Mouse (Mus musculus) neural tube, embryonic 11.5 days (tissue): ENCODE data around the gene Tmem106a. TPM values are rescaled to one million over a fixed set of nuclear protein-coding genes. Genes with fewer than 3 reads are reported as not detected.
"Not testable (repeated sequence)": the region's sequence is repeated elsewhere in the genome, so short reads cannot be mapped to it uniquely, and the experiment has no call there.

ENCODE experiments used
- ATAC-seq: fragments of 200-750 bp; cut with Nextera tagmentation; 2 replicates; pipeline ENCODE4 v1.8.0; 2017; ENCODE audit warnings: moderate number of reproducible peaks, mild to moderate bottlenecking, moderate TSS enrichment, moderate library complexity; ENCODE audit not compliant: insufficient read depth, low FRiP score, low TSS enrichment
- DNase-seq: peaks from one replicate; pipeline ENCODE4 v3.0.0-alpha.2; 2015; ENCODE audit warnings: low spot score
- H3K27ac ChIP-seq: fragments of 300-500 bp; sonication (generic); 2 replicates; pipeline ENCODE4 v1.5.1; 2014; ENCODE audit warnings: low read depth, mild to moderate bottlenecking, low read length
- H3K27me3 ChIP-seq: fragments of 300-500 bp; sonication (generic); 2 replicates; pipeline ENCODE4 v1.6.1; 2014; ENCODE audit warnings: mild to moderate bottlenecking, low read length, mixed read lengths; ENCODE audit not compliant: control insufficient read depth, insufficient read depth
- H3K36me3 ChIP-seq: fragments of 300-500 bp; sonication (generic); 2 replicates; pipeline ENCODE4 v1.6.1; 2014; ENCODE audit warnings: mild to moderate bottlenecking, low read length, moderate library complexity, mixed read lengths; ENCODE audit not compliant: control insufficient read depth, insufficient read depth
- H3K4me1 ChIP-seq: fragments of 300-500 bp; sonication (generic); 2 replicates; pipeline ENCODE4 v1.6.1; 2014; ENCODE audit warnings: low read length, mixed read lengths; ENCODE audit not compliant: control insufficient read depth, insufficient read depth
- H3K4me2 ChIP-seq: fragments of 300-500 bp; sonication (generic); 2 replicates; pipeline ENCODE4 v1.6.1; 2014; ENCODE audit warnings: low read depth, mild to moderate bottlenecking, moderate library complexity
- H3K4me3 ChIP-seq: fragments of 300-500 bp; sonication (generic); 2 replicates; pipeline ENCODE4 v1.5.1; 2014; ENCODE audit warnings: low read depth, low read length
- H3K9ac ChIP-seq: fragments of 300-500 bp; sonication (generic); 2 replicates; pipeline ENCODE4 v1.6.1; 2014; ENCODE audit warnings: mild to moderate bottlenecking, low read length
- H3K9me3 ChIP-seq: fragments of 300-500 bp; sonication (generic); 2 replicates; pipeline ENCODE4 v1.6.1; 2016; ENCODE audit warnings: low read length; ENCODE audit not compliant: control insufficient read depth
- WGBS: fragments of 180-500 bp; shearing (Covaris S2); extraction: QIAGEN DNeasy Blood & Tissue Kit; methylation state at CpG from one replicate; pipeline ENCODE4 v1.1.7; 2014; 5-methylcytosine and 5-hydroxymethylcytosine counted together
- polyA plus RNA-seq: library from polyadenylated mRNA; unstranded; fragments of >200 nt; fragmentation: Nextera tagmentation; extraction: Ambion mirVana; gene quantifications from 2 replicates; pipeline ENCODE4 v1.2.1, GENCODE M21; 2014

The Tmem106a gene
- polyA plus RNA-seq, 1 experiment from 2014 or later = 1.6 TPM

DNA sequence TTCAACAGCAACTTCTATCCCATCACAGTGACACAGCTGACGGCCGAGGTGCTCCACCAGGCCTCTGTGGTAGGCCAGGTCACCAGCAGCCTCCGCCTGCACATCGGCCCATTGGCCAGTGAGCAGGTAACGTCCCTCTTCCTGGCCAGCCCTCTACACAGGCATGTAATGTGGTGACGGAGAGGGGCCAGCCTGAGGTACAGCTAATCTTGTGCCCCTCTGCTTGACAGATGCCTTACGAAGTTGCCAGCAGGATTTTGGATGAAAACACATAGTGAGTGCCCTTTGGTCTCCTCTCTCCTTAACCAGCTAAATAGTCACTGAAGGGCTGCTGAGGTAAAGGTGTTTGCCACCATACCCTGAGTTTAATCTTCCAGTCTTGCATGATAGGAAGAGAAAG is 6.8 kb downstream of the Tmem106a start:
- no peak overlapping the region for H3K9ac ChIP-seq
- DNase-seq (no peak), ATAC-seq (no peak)
- no peaks in the 10 kb centered on the region for H3K27me3 ChIP-seq
- H3K4me3 ChIP-seq = no peak overlapping the region
- no peak overlapping the region for H3K27ac ChIP-seq
- no peaks in the 10 kb centered on the region for H3K4me1 ChIP-seq
- H3K4me2 ChIP-seq = no peak overlapping the region
- H3K9me3 ChIP-seq = no peaks in the 10 kb centered on the region
- WGBS = 93% methylated on average over 7 of the region's 7 CpGs
- no peaks in the 10 kb centered on the region for H3K36me3 ChIP-seq

GRCm38 (mm10) chr11:101589444-101589843 is 7.4 kb downstream of the Tmem106a start:
- ATAC-seq = no peak

DNA sequence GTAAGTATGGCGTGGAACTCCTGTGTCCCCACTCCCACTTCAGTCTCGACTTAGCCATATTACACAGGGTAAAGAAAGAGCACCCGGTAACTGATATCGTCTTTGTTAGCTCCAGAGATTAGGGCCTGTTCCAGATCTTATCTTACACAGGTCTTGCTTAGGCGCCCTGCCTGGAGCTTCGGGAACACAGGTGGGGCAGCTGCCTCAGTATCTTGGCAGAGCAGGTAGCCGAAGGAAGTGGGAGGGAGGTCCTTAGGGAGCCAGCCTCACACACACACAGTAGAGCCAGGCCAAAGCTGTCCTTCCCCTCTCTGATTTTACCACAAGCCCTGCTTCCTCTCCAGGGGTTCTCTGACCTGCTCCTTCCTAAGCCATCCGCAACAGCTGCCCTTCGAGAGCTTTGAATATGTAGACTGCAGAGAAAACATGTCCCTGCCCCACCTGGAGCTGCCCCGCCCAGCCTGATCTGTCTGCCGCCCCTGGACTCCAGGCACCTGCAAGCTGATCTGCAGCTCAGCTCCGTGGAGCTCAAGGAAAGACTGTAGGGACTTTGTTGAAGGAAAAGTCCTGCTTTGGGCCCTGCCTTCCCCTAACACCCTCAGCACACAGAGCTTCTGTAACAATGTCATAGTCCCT is 8.1 kb downstream of the Tmem106a start:
- 79% methylated on average over 12 of the region's 12 CpGs for WGBS

More at GRCm38 (mm10) chr11:101589444-101589843, 7.4 kb downstream of the Tmem106a start:
- 34% methylated on average over 5 of the region's 5 CpGs for WGBS
- peak; percentile 63 for DNase-seq
- H3K4me1 ChIP-seq = no peaks in the 10 kb centered on the region
- no peak overlapping the region for H3K4me2 ChIP-seq
- no peak overlapping the region for H3K27ac ChIP-seq
- H3K9ac ChIP-seq = no peak overlapping the region
- H3K36me3 ChIP-seq = no peaks in the 10 kb centered on the region
- H3K4me3 ChIP-seq = no peak overlapping the region
- no peaks in the 10 kb centered on the region for H3K27me3 ChIP-seq
- no peaks in the 10 kb centered on the region for H3K9me3 ChIP-seq

GRCm38 (mm10) chr11:101599156-101599555 is 17.1 kb downstream of the Tmem106a start, which contains the start of gene Gm11634:
TSS of gene Gm11634 (minus strand) at chr11:101599256.
- Histone ChIP-seq H3K4me2 (no peak within 1 kb of the TSS), H3K36me3 (no peaks in the 10 kb centered on the region), H3K4me1 (no peaks in the 10 kb centered on the region), H3K9me3 (no peaks in the 10 kb centered on the region), H3K4me3 (no peak within 1 kb of the TSS), H3K9ac (no peak within 1 kb of the TSS), H3K27ac (no peak within 1 kb of the TSS), H3K27me3 (no peaks in the 10 kb centered on the region)
- DNase-seq (no peak), ATAC-seq (no peak)
- 80% methylated on average over 6 of the region's 6 CpGs for WGBS

More for the DNA sequence above, 8.1 kb downstream of the Tmem106a start:
- Histone ChIP-seq H3K4me2 (no peak overlapping the region), H3K27ac (no peak overlapping the region), H3K9me3 (no peaks in the 10 kb centered on the region), H3K27me3 (no peaks in the 10 kb centered on the region), H3K36me3 (no peaks in the 10 kb centered on the region), H3K4me1 (no peaks in the 10 kb centered on the region), H3K9ac (no peak overlapping the region), H3K4me3 (no peak overlapping the region)
- ATAC-seq (no peak), DNase-seq (no peak)

- no peak overlapping the region for H3K27ac ChIP-seq
- no peaks in the 10 kb centered on the region for H3K27me3 ChIP-seq
- no peak overlapping the region for H3K4me2 ChIP-seq
- no peak for ATAC-seq
- 11% methylated on average over 3 of the region's 3 CpGs for WGBS
- no peak overlapping the region for H3K9ac ChIP-seq
- H3K9me3 ChIP-seq = no peaks in the 10 kb centered on the region
- no peak overlapping the region for H3K4me3 ChIP-seq
- no peaks in the 10 kb centered on the region for H3K4me1 ChIP-seq
- peak; percentile 71 for DNase-seq
- no peaks in the 10 kb centered on the region for H3K36me3 ChIP-seq
Measured at GRCm38 (mm10) chr11:101602491-101602890, 20.4 kb downstream of the Tmem106a start.

DNA sequence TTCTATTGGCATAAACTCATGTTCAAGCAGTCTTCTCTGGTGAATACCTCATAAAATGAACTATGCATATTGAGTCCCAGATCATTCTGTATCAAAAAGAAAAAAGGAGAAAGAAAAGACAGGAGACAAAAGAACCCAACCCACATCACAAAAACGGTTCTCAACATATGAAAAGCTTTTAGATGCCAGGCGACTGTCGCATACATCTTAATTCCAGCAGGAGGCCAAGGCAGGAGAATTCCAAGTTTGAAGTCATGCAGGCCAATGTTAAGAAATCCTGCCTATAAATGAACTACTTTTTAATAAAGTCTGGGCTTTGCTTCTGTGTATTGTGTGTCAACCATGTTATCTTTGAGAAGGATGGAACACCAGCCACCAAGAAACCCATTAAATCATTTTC is 22.1 kb downstream of the Tmem106a start:
- Histone ChIP-seq H3K4me1 (no peaks in the 10 kb centered on the region), H3K4me2 (peak overlapping the region; percentile 33), H3K9me3 (no peaks in the 10 kb centered on the region), H3K4me3 (peak overlapping the region; percentile 23; the same call in 1 of the 2 replicates), H3K27me3 (no peaks in the 10 kb centered on the region), H3K27ac (no peak overlapping the region), H3K36me3 (no peaks in the 10 kb centered on the region), H3K9ac (no peak overlapping the region)
- 1% methylated on average over 3 of the region's 3 CpGs for WGBS
- ATAC-seq (no peak), DNase-seq (no peak)

- peak overlapping the region; percentile 23 for H3K4me3 ChIP-seq
- peak; percentile 71; the same call in 1 of the 2 replicates for ATAC-seq
Measured at GRCm38 (mm10) chr11:101604531-101605453, 22.8 kb downstream of the Tmem106a start.

DNA sequence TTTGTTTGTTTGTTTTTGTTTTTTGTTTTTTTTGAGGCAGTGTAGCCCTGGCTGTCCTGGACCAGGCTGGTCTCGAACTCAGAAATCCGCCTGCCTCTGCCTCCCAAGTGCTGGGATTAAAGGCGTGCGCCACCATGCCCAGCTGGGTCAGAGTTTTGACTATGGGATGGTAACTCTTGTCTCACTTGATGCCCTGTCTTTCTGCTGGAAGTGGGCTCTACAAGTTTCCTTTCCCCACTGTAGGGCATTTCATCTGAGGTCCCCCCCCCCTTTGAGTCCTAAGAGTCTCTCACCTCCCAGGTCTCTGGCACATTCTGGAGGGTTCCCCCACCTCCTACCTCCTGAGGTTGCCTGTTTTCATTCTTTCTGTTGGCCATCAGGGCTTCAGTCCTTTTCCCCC is 25.1 kb downstream of the Tmem106a start:
- H3K9ac ChIP-seq, H3K4me3 ChIP-seq, DNase-seq, H3K36me3 ChIP-seq, H3K27me3 ChIP-seq, ATAC-seq, H3K4me2 ChIP-seq, H3K27ac ChIP-seq, H3K9me3 ChIP-seq, H3K4me1 ChIP-seq: not testable (repeated sequence)
- WGBS = 87% methylated on average over 4 of the region's 4 CpGs

More at GRCm38 (mm10) chr11:101604531-101605453, 22.8 kb downstream of the Tmem106a start:
- not testable (repeated sequence) for H3K9me3 ChIP-seq, H3K4me1 ChIP-seq, H3K27me3 ChIP-seq, H3K36me3 ChIP-seq
- 2% methylated on average over 29 of the region's 30 CpGs for WGBS
- peak overlapping the region; percentile 33 for H3K4me2 ChIP-seq
- H3K27ac ChIP-seq = peak overlapping the region; percentile 56; the same call in 1 of the 2 replicates
- DNase-seq = peak; percentile 87
- peak overlapping the region; percentile 52; the same call in 1 of the 2 replicates for H3K9ac ChIP-seq
